Comparison of ENCODE assay signal across 8 mouse cellular contexts in genomic region chr10:91180761-91181460, GRCm38 (mm10). TPM values are rescaled to one million over a fixed set of nuclear protein-coding genes. Genes with fewer than 3 reads are reported as not detected.
DNase-seq lines count a peak whose midpoint lies in the region; ATAC-seq and TF ChIP-seq lines count a peak whose summit lies in the region.

Gene Tmpo (minus strand): TSS chr10:91181315.

- no peak for DNase-seq in neural tube, embryonic 11.5 days (ENCODE audit: low spot score)
- DNase-seq in neural tube, embryonic 10.5 days (ENCODE audit: extremely low spot score, low spot score), result no peak
- DNase-seq in heart, embryonic 10.5 days (ENCODE audit: low spot score), result no peak
- no peak for DNase-seq in layer of hippocampus, postnatal 36 days
- DNase-seq in urinary bladder, postnatal 10 days (ENCODE audit: low spot score), result no peak
- DNase-seq in cerebellum, adult 8-10 months, result no peak

- H3K4me2 ChIP-seq in neural tube, embryonic 11.5 days (ENCODE audit: low read depth), result peak within 1 kb of the TSS; percentile 46
- peak within 1 kb of the TSS; percentile 54 for H3K4me2 ChIP-seq in midbrain, embryonic 16.5 days (ENCODE audit: low read length)

- 12% methylated on average over 18 of the region's 18 CpGs for WGBS in neural tube, embryonic 11.5 days
- 12% methylated on average over 18 of the region's 18 CpGs for WGBS in heart, embryonic 10.5 days
- 10% methylated on average over 18 of the region's 18 CpGs for WGBS in midbrain, embryonic 16.5 days

- peaks cover 5% of the 10 kb centered on the region for H3K4me1 ChIP-seq in neural tube, embryonic 11.5 days (ENCODE audit: control insufficient read depth, insufficient read depth, low read length)
- no peaks in the 10 kb centered on the region for H3K4me1 ChIP-seq in cortical plate, adult 2 months (ENCODE audit: control insufficient read depth, insufficient read depth, low read length)
- peaks cover 29% of the 10 kb centered on the region for H3K4me1 ChIP-seq in heart, embryonic 10.5 days
- peaks cover 16% of the 10 kb centered on the region for H3K4me1 ChIP-seq in midbrain, embryonic 16.5 days (ENCODE audit: control insufficient read depth, insufficient read depth, low read length)

- ATAC-seq in neural tube, embryonic 11.5 days (ENCODE audit: insufficient read depth, low FRiP score, low TSS enrichment), result no peak
- peak; percentile 3 for ATAC-seq in midbrain, embryonic 16.5 days

- peak within 1 kb of the TSS; percentile 41 for H3K4me3 ChIP-seq in neural tube, embryonic 11.5 days (ENCODE audit: low read depth, low read length)
- peak within 1 kb of the TSS; percentile 58 for H3K4me3 ChIP-seq in cortical plate, adult 2 months (ENCODE audit: insufficient read depth, low read length)
- H3K4me3 ChIP-seq in heart, embryonic 10.5 days, result peak within 1 kb of the TSS; percentile 66
- H3K4me3 ChIP-seq in midbrain, embryonic 16.5 days (ENCODE audit: low read depth, low read length), result peak within 1 kb of the TSS; percentile 58

- TF ChIP-seq POLR2A in cortical plate, adult 2 months (IDR thresholded peaks at IDR 0.05; ENCODE audit: extremely low read depth, insufficient read depth, low read length), result no peak

- no peaks in the 10 kb centered on the region for H3K36me3 ChIP-seq in neural tube, embryonic 11.5 days (ENCODE audit: control insufficient read depth, insufficient read depth, low read length)
- H3K36me3 ChIP-seq in heart, embryonic 10.5 days, result no peaks in the 10 kb centered on the region
- no peaks in the 10 kb centered on the region for H3K36me3 ChIP-seq in midbrain, embryonic 16.5 days (ENCODE audit: control insufficient read depth, insufficient read depth, low read length)

- H3K9me3 ChIP-seq in neural tube, embryonic 11.5 days (ENCODE audit: control insufficient read depth, low read length), result no peaks in the 10 kb centered on the region
- H3K9me3 ChIP-seq in heart, embryonic 10.5 days, result no peaks in the 10 kb centered on the region
- no peaks in the 10 kb centered on the region for H3K9me3 ChIP-seq in midbrain, embryonic 16.5 days (replicated peaks; ENCODE audit: control insufficient read depth, low read length, poor library complexity, severe bottlenecking)

- H3K27me3 ChIP-seq in neural tube, embryonic 11.5 days (ENCODE audit: control insufficient read depth, insufficient read depth, low read length), result no peaks in the 10 kb centered on the region
- no peaks in the 10 kb centered on the region for H3K27me3 ChIP-seq in heart, embryonic 10.5 days (ENCODE audit: insufficient read depth, poor library complexity, severe bottlenecking)
- H3K27me3 ChIP-seq in midbrain, embryonic 16.5 days (ENCODE audit: control insufficient read depth, insufficient read depth, low read depth, low read length), result no peaks in the 10 kb centered on the region

- no peak for TF ChIP-seq CTCF in cortical plate, adult 2 months (IDR thresholded peaks at IDR 0.05; ENCODE audit: extremely low read depth, insufficient read depth, low read length)

- peak within 1 kb of the TSS; percentile 65 for H3K9ac ChIP-seq in neural tube, embryonic 11.5 days (ENCODE audit: low read length)
- peak within 1 kb of the TSS; percentile 72 for H3K9ac ChIP-seq in midbrain, embryonic 16.5 days (ENCODE audit: low read depth, low read length)

- peak within 1 kb of the TSS; percentile 92 for H3K27ac ChIP-seq in neural tube, embryonic 11.5 days (ENCODE audit: low read depth, low read length)
- H3K27ac ChIP-seq in cortical plate, adult 2 months (ENCODE audit: insufficient read depth, low read length), result peak within 1 kb of the TSS; percentile 85
- H3K27ac ChIP-seq in heart, embryonic 10.5 days, result peak within 1 kb of the TSS; percentile 95
- peak within 1 kb of the TSS; percentile 98 for H3K27ac ChIP-seq in midbrain, embryonic 16.5 days (ENCODE audit: low read length)

RNA-seq across cellular contexts. Expression of gene Tmpo, which starts in this region (rescaled TPM):
- 286 and 314 TPM in 2 replicates for polyA plus RNA-seq in neural tube, embryonic 11.5 days (2014; fragmentation: Nextera tagmentation; extraction: Ambion mirVana)
- 32.5 and 32.8 TPM in 2 replicates for polyA plus RNA-seq in cortical plate, adult 2 months (2012; rRNA removed)
- 142 and 192 TPM in 2 replicates for polyA plus RNA-seq in heart, embryonic 10.5 days (2016; fragmentation: Nextera tagmentation; extraction: Ambion mirVana)
- total RNA-seq in layer of hippocampus, postnatal 36 days (2021), result 10 to 100 TPM; 38.8 to 41.2 TPM
- 82.8 and 100 TPM in 2 replicates for polyA plus RNA-seq in midbrain, embryonic 16.5 days (2015; fragmentation: Nextera tagmentation; extraction: Ambion mirVana)
